Mouse (Mus musculus): Measurements from ENCODE around the gene Fam193a. TPM values are rescaled to one million over a fixed set of nuclear protein-coding genes. Genes with fewer than 3 reads are reported as not detected.

Gene Fam193a
- polyA plus RNA-seq, 1 experiment from 2014 or later, result 8.5 TPM

DNA sequence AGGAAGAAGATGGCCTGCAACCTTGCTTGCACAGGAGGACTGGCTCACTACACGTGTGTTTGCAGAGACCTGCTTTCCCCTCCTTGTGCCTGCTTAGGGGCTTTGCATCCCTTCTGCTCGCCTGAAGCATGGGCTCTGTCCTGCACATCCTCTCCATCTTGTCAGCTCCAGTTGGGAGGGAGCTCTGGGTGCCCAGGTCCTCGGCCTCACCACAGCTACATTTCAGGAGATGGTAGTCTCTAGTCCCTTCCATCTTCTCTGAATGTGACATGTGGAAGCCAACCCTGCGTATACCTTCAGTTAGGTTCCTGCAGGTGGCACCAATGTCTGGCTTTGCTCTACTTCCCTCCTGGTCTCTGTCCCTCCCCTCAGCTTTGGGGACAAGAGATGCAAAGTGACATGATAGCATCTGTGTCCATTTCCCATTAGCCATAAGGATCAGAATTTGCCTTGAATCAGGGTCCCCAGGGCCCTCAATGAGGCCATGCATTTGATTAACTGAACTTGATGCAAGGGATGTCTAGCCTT lies 154.3 kb downstream of the Fam193a start:
- Histone ChIP-seq H3K9me3 (replicated peaks) (no peaks in the 10 kb centered on the region), H3K27ac (no peak overlapping the region), H3K9ac (no peak overlapping the region), H3K4me3 (no peak overlapping the region), H3K36me3 (no peaks in the 10 kb centered on the region), H3K4me1 (replicated peaks) (peaks cover 25% of the 10 kb centered on the region), H3K27me3 (no peaks in the 10 kb centered on the region), H3K4me2 (no peak overlapping the region)
- WGBS, result 57% methylated on average over 4 of the region's 4 CpGs
- ATAC-seq (replicated peaks; ENCODE audit: insufficient number of reproducible peaks, insufficient read depth, low FRiP score, low read depth), result no peak

DNA sequence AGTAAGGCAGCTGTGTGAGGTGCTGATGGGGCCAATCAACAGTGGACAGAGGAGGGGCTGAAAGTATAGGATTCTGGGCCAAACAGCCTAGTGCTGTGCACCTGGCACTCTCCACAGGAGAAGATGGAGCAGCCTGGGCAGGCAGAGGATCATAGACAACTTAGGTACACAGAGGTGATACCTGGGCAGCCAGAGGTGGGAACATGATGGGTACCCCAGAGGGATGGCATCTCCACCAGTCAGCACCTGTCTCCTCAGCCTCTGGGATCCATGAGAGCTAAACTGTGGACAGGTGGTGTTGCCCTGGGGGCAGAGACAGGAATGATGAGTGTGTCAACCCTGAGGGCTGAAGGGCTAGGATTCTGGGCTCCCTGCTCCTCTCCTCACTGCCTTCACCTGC lies 154.8 kb downstream of the Fam193a start:
- Histone ChIP-seq H3K4me2 (no peak overlapping the region), H3K27me3 (no peaks in the 10 kb centered on the region), H3K36me3 (no peaks in the 10 kb centered on the region), H3K4me3 (no peak overlapping the region), H3K4me1 (replicated peaks) (peaks cover 25% of the 10 kb centered on the region), H3K27ac (no peak overlapping the region), H3K9me3 (replicated peaks) (no peaks in the 10 kb centered on the region), H3K9ac (no peak overlapping the region)
- no peak for ATAC-seq (replicated peaks; ENCODE audit: insufficient number of reproducible peaks, insufficient read depth, low FRiP score, low read depth)

DNA sequence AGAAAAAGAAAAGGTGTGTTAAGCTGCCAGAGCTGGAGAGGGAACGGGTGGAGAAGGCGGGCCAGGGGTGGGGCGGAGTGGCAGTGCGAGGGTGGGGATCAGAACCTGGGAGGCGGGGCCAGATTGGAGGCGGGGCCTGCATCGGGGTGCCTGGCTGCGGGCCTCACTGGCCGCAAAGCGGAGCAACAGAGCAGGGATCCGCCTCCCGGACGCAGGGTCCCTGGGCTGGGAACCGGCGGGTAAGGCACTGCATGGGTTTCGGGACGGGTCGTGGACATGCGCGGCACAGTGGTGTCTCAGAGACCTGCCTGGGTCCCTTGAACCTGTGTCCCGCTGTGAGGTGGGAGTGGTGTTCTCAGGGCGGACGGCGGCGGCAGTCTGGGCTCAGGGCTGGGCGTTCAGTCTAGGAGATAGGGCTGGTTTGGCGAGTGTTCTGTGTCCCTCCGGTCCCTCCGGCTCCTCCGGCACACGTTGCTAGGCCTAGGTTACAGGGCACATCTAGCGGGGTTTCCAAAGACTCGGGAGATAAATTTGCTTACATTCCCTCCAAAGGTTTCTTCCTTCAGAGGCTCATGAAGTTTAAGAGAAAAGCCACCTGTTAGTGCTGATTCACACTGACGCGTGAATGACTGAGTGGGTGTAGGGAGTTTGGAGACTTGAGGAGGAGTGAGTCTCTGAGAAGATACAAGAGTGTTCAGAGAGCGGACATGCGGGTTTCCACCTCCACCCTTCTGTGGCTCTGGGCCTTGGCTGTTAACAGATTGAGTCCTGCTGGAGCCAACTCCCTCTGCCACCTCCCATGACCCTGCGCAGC lies 156.1 kb downstream of the Fam193a start, which contains the start of gene Sh3bp2:
Sh3bp2 (plus strand) TSS at position 176 of the 814 bp plus-strand sequence.
- Histone ChIP-seq H3K27ac (peak within 1 kb of the TSS; percentile 56), H3K4me3 (peak within 1 kb of the TSS; percentile 70), H3K36me3 (no peaks in the 10 kb centered on the region), H3K4me2 (peak within 1 kb of the TSS; percentile 91), H3K27me3 (no peaks in the 10 kb centered on the region), H3K9me3 (replicated peaks) (no peaks in the 10 kb centered on the region), H3K4me1 (replicated peaks) (peaks cover 18% of the 10 kb centered on the region), H3K9ac (peak within 1 kb of the TSS; percentile 73)
- peak; percentile 92 for ATAC-seq (replicated peaks; ENCODE audit: insufficient number of reproducible peaks, insufficient read depth, low FRiP score, low read depth)
- 3% methylated on average over 38 of the region's 38 CpGs for WGBS

DNA sequence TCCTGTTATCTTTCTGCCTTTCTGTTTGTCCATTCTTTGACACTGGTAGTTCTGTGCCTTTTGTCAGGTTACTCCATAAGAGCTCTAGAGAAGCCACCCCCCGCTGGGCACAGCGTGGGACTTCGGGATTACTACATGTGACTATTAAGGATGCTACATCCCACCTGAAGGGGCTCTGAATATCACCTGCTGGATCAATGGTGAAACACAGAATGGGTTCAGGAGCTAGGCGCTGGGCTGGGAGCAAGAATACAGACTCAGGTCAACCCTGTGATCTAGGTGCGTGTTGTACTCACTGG lies 156.7 kb downstream of the Fam193a start:
- H3K4me1 ChIP-seq (replicated peaks), result peaks cover 13% of the 10 kb centered on the region
- peak overlapping the region; percentile 70 for H3K4me3 ChIP-seq
- H3K9ac ChIP-seq, result no peak overlapping the region
- no peaks in the 10 kb centered on the region for H3K36me3 ChIP-seq
- no peak overlapping the region for H3K27ac ChIP-seq
- ATAC-seq (replicated peaks; ENCODE audit: insufficient number of reproducible peaks, insufficient read depth, low FRiP score, low read depth), result no peak
- WGBS, result 55% methylated on average over 5 of the region's 5 CpGs
- peak overlapping the region; percentile 91 for H3K4me2 ChIP-seq
- no peaks in the 10 kb centered on the region for H3K9me3 ChIP-seq (replicated peaks)
- H3K27me3 ChIP-seq, result no peaks in the 10 kb centered on the region

DNA sequence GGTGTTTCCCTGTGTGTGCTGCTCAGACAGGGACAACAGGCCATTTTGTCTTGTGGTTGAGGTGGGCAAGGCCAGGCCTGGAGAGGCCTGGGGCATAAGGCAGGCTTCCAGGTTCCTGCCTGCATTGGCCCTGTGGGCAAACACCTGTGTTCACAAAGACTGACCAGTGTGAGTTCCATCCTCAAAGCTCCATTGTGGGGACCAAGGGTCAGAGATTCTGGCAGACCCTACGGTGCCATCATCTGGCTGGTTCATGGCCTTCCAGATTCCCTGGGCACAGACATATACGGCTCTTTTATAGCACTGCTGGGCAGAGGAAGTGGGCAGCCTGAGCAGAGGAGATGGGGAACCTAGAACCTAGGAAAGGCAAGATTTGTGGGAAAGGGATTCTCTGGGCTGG lies 157.6 kb downstream of the Fam193a start:
- no peak for ATAC-seq (replicated peaks; ENCODE audit: insufficient number of reproducible peaks, insufficient read depth, low FRiP score, low read depth)
- H3K9me3 ChIP-seq (replicated peaks), result no peaks in the 10 kb centered on the region
- no peak overlapping the region for H3K4me2 ChIP-seq
- no peak overlapping the region for H3K27ac ChIP-seq
- no peaks in the 10 kb centered on the region for H3K27me3 ChIP-seq
- H3K4me3 ChIP-seq, result no peak overlapping the region
- 86% methylated on average over 2 of the region's 2 CpGs for WGBS
- H3K4me1 ChIP-seq (replicated peaks), result peaks cover 10% of the 10 kb centered on the region
- H3K36me3 ChIP-seq, result no peaks in the 10 kb centered on the region
- no peak overlapping the region for H3K9ac ChIP-seq

DNA sequence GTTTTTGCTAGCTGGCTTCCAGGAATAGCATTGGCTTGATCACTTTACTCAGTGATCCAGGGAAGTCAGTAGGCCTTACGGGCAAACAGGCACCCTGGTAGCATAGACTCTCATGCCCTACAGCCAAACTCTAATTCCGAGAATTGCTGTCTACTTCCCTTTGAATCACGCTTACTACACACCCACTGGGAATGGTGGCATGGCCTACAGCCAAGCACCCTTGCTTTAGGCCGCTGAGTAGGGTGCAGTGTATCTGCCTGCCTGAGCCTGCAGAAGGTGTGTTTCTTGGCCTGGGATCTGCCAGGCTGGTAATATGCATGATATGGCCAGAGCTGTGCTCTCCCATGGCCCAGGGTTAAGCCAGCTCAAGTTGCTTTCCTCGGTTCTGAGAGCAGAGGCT lies 159.0 kb downstream of the Fam193a start:
- Histone ChIP-seq H3K27ac (no peak overlapping the region), H3K4me3 (no peak overlapping the region), H3K4me1 (replicated peaks) (peaks cover 17% of the 10 kb centered on the region), H3K4me2 (no peak overlapping the region), H3K9me3 (replicated peaks) (no peaks in the 10 kb centered on the region), H3K36me3 (no peaks in the 10 kb centered on the region), H3K27me3 (no peaks in the 10 kb centered on the region), H3K9ac (no peak overlapping the region)
- WGBS, result 72% methylated on average over 5 of the region's 5 CpGs
- no peak for ATAC-seq (replicated peaks; ENCODE audit: insufficient number of reproducible peaks, insufficient read depth, low FRiP score, low read depth)

DNA sequence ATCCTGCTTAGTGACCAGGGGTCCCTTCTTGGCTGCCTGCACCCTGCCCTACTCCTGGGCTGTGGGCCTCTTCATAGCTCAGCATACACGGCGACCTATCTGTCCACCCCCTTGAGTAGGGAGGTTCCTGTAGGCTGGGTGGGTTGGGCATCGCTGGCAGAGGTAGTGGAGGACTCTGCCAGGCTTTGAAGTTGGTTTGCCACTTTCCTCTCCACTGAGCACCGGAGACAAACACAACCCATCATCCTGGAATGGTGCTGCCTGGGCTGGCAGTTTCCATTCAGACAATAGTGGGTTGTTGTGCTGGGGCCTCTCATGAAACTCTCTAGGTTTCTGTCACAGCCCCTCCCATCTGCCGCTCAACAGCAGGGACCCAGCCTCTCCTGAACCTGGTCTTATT lies 160.4 kb downstream of the Fam193a start:
- Histone ChIP-seq H3K4me2 (no peak overlapping the region), H3K4me3 (no peak overlapping the region), H3K27ac (no peak overlapping the region), H3K4me1 (replicated peaks) (peaks cover 21% of the 10 kb centered on the region), H3K36me3 (no peaks in the 10 kb centered on the region), H3K9ac (no peak overlapping the region), H3K27me3 (no peaks in the 10 kb centered on the region), H3K9me3 (replicated peaks) (no peaks in the 10 kb centered on the region)
- 70% methylated on average over 5 of the region's 5 CpGs for WGBS
- no peak for ATAC-seq (replicated peaks; ENCODE audit: insufficient number of reproducible peaks, insufficient read depth, low FRiP score, low read depth)

DNA sequence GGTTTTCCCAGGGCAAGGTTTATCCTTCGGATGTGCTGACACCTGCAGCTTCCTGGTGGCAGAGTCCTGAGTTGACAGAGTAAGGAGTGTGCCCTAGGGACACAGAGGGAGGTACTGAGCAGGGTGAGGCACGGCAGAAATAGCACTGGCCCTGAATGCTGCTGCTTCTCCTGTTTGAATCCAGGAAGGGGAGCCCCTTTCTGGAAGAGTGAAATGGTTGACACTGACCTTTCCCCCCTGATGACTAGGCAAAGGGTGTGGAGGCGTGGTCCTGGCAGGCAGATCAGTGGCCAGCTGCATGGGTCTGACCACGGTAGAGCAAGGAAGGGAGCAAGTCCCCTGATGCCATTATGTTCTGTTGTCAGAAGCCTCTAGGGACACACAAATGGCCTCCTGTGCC lies 161.0 kb downstream of the Fam193a start:
- no peak for ATAC-seq (replicated peaks; ENCODE audit: insufficient number of reproducible peaks, insufficient read depth, low FRiP score, low read depth)
- H3K27ac ChIP-seq, result no peak overlapping the region
- peaks cover 21% of the 10 kb centered on the region for H3K4me1 ChIP-seq (replicated peaks)
- no peaks in the 10 kb centered on the region for H3K36me3 ChIP-seq
- WGBS, result 45% methylated on average over 4 of the region's 4 CpGs
- H3K9ac ChIP-seq, result no peak overlapping the region
- H3K4me3 ChIP-seq, result no peak overlapping the region
- no peaks in the 10 kb centered on the region for H3K27me3 ChIP-seq
- no peak overlapping the region for H3K4me2 ChIP-seq
- no peaks in the 10 kb centered on the region for H3K9me3 ChIP-seq (replicated peaks)

DNA sequence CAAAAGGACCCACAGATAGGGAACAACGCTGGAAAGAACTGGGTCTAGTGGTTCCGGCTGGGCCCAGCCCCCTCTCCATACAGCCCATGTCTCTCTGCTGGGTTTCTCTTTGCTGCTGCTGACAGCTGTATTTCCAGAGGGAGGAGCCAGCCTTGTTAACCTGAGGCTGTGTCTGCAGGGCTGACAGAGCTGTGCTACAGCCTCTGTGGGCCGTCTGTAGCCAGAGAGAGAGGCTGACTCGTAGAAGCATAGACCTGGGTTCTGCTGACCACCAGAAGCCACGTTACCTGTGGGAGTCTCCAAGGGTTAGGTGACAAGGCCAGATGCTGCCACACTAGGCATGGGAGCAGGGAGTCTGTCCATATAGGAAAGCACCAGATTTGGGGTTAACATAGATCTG lies 163.3 kb downstream of the Fam193a start:
- H3K4me3 ChIP-seq, result no peak overlapping the region
- H3K36me3 ChIP-seq, result no peaks in the 10 kb centered on the region
- H3K4me2 ChIP-seq, result no peak overlapping the region
- H3K27ac ChIP-seq, result no peak overlapping the region; the same call in 1 of the 2 replicates
- WGBS, result 66% methylated on average over 5 of the region's 5 CpGs
- no peak overlapping the region for H3K9ac ChIP-seq
- no peak for ATAC-seq (replicated peaks; ENCODE audit: insufficient number of reproducible peaks, insufficient read depth, low FRiP score, low read depth)
- no peaks in the 10 kb centered on the region for H3K9me3 ChIP-seq (replicated peaks)
- no peaks in the 10 kb centered on the region for H3K27me3 ChIP-seq
- H3K4me1 ChIP-seq (replicated peaks), result peaks cover 18% of the 10 kb centered on the region

DNA sequence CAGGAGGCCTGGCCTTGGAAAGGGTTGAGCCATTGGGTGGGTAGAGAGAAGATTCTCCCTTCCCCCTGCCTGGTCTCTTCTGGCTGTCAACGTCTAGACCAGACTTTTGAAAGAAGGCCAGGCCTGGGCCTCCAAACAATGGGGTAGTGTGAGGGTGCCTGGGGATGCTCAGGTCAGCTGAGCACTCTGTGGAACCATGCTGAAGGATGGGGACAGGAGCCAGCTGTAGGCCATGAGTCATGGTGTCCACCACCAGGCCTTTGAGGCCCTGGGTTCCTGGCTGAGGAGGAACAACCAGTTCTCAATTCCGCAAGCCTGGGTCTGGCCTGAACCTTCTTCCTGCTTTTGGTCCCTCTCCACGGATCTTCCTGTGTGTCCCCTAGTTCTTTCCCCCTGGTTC lies 164.1 kb downstream of the Fam193a start:
- Histone ChIP-seq H3K9ac (no peak overlapping the region), H3K4me3 (no peak overlapping the region), H3K27ac (peak overlapping the region; percentile 45), H3K27me3 (no peaks in the 10 kb centered on the region), H3K36me3 (no peaks in the 10 kb centered on the region), H3K4me1 (replicated peaks) (peaks cover 23% of the 10 kb centered on the region), H3K4me2 (no peak overlapping the region), H3K9me3 (replicated peaks) (no peaks in the 10 kb centered on the region)
- 0 out of 2 replicates have a peak, but pooled peaks have one; percentile 29 for ATAC-seq (replicated peaks; ENCODE audit: insufficient number of reproducible peaks, insufficient read depth, low FRiP score, low read depth)
- 48% methylated on average over 3 of the region's 3 CpGs for WGBS

DNA sequence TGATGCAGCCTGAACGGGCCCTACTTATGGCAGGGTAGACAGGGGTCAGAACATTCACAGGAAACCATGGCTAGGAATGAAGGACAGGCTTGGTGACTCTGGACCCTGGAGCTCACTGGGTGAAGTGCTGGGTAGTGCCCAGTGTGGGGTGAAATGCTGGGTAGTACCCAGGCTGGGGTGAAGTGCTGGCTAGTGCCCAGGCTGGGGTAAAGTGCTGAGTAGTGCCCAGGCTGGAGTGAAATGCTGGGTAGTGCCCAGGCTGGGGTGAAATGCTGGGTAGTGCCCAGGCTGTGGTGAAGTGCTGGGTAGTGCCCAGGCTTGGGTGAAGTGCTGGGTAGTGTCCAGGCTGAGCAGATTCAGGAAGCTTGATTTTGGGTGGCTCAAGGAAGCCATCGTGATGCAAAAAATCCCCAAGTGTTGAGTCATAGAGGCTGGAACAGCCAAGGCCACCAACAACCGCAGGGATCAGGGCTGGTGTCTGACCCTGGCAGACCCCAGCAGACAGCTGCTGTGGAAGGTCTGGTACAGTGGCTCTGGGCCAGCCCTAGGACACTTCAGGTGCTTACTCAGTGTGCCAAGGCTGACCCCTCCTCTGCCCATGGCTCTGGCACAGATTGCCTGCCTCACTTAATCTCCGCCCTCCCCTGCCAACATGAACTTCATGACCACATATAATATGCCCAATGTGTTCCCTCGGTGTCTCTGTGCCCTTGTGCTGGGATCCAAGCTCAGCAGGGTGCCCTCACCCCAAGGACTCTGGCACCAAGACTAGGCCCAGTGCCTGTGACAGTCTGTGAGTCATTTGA lies 165.2 kb downstream of the Fam193a start:
- Histone ChIP-seq H3K4me2 (no peak overlapping the region), H3K27me3 (no peaks in the 10 kb centered on the region), H3K27ac (no peak overlapping the region), H3K9me3 (replicated peaks) (no peaks in the 10 kb centered on the region), H3K9ac (no peak overlapping the region), H3K36me3 (no peaks in the 10 kb centered on the region), H3K4me3 (no peak overlapping the region), H3K4me1 (replicated peaks) (peaks cover 23% of the 10 kb centered on the region)
- no peak for ATAC-seq (replicated peaks; ENCODE audit: insufficient number of reproducible peaks, insufficient read depth, low FRiP score, low read depth)
- WGBS, result 73% methylated on average over 5 of the region's 5 CpGs
